Mouse (Mus musculus): ENCODE data around the gene Tmem139.

Tmem139 gene

DNA sequence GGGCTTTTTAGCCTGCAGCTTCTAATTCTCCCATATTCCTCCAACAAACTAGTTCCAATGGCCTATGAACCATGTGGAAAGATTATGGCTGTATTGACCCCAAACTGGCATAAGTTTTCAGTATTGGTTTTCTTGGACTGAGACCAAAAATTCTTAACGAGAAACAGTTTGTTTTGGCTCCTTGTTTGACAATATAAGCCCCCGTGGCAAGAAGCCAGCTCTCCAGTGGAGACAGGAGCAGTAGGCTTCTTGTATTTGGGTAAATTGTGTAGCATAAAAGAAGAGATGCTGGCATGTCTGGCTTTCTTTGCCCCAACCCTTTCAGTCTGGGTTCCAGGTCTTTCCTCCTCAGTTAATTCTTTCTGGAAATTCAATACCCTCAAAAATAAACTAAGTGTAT lies 14.4 kb downstream of the Tmem139 start:
- no peak for DNase-seq (ENCODE audit: extremely low read depth, insufficient read length, low spot score)

GRCm38 (mm10) chr6:42282865-42283528 lies 21.2 kb downstream of the Tmem139 start:
- DNase-seq (ENCODE audit: extremely low read depth, insufficient read length, low spot score) = no peak

DNA sequence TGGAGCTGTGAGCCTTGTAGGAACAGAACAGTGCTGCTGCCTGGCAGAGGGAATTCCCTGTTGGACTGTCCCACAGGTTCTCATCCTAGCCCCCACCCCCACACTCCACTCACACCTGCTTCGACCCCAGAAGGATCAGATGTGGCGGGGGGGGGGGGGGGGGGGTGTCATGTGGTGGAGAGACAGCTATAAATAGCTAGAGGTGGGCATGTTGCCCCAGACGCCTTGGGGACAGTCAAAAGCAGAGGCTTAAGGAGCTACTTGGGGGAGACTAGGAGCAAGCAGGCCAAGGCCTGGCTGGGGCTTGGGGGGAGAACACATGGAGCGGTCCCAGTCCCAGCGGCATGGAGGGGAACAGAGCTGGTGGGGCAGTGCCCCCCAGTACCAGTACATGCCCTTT lies 24.7 kb downstream of the Tmem139 start, which contains the start of gene Clcn1:
TSS of gene Clcn1 (plus strand) at position 238 of the 400 bp plus-strand sequence.
- no peak for DNase-seq (ENCODE audit: extremely low read depth, insufficient read length, low spot score)

DNA sequence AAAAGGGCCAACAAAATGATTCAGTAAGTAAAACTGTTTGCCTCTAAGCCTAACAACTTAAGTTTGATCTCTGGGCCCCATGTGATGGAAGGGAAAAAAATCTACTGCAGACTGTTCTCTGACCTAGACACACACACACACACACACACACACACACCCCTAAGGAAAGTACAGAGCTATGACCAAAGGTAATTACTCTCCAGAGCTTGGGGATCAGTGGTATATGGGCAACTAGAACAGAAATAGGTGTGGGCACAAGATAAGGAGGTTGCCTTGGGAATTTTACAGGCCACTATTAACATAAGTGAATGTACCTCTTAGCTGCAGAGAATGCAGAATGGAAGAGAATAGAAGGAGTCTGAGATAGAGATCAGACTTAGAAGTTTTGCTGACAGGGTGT lies 25.8 kb downstream of the Tmem139 start:
- DNase-seq (ENCODE audit: extremely low read depth, insufficient read length, low spot score) = no peak

GRCm38 (mm10) chr6:42293327-42293726 lies 31.6 kb downstream of the Tmem139 start:
- no peak for DNase-seq (ENCODE audit: extremely low read depth, insufficient read length, low spot score)

- DNase-seq (ENCODE audit: extremely low read depth, insufficient read length, low spot score) = peak; percentile 49
Observed at GRCm38 (mm10) chr6:42295549-42296094, 33.9 kb downstream of the Tmem139 start.

DNA sequence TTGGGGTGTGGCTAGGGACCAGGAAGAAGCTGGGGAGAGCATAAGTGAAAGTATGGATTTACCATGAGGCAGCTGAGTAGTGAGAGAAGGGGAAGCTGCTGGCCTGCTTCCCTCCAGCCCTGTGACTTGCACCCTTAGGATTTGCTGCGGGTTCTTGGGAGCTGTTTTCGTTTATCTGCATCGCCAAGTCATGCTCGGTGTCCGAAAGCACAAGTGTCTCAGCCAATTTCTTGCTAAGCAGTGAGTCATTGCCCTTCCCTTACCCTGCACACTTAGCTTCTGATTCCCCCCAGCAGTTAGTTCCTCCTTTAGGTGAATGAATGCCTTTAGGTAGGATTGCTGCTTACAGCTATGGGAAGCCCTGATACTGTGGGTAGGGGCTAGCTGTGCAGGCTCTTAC lies 37.6 kb downstream of the Tmem139 start:
- peak; percentile 50 for DNase-seq (ENCODE audit: extremely low read depth, insufficient read length, low spot score)

- no peak for DNase-seq (ENCODE audit: extremely low read depth, insufficient read length, low spot score)
Observed at GRCm38 (mm10) chr6:42309816-42310378, 48.1 kb downstream of the Tmem139 start.

GRCm38 (mm10) chr6:42310427-42311053 lies 48.8 kb downstream of the Tmem139 start:
- no peak for DNase-seq (ENCODE audit: extremely low read depth, insufficient read length, low spot score)

Data from 3134 (cell line).